Mouse (Mus musculus) erythroblast, embryonic 14.5 days (primary cell): ENCODE results near the gene Fgf7.

Source experiments
- GATA1 ChIP-seq: IDR thresholded peaks from 2 replicates; pipeline ENCODE4 v1.6.1; 2012; ENCODE audit warnings: low read length, inconsistent platforms, mixed read lengths
- TAL1 ChIP-seq: IDR thresholded peaks from 3 replicates; pipeline ENCODE4 v1.6.1; 2012; ENCODE audit warnings: low read length, inconsistent platforms, mixed read lengths

DNA sequence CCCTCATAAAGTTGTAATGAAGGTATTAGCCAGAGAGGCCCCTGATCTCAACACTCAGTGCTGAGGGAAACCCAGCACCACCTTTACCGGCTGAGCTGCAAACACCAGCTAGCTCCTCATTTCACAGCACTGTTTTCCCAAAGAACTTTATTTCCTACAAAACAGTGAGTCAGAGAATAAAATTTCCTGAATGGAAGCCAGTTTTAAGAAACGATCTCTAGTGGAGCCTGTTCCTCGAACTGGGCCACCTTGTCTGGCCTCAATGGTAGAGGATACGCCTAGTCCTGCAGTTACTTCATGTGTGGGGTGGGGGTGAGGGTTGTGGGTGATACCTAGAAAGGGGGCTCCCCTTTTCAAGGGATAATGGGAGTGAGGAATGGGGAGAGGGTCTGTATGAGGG lies 60.2 kb downstream of the Fgf7 start:
- TF ChIP-seq TAL1 (no peak), GATA1 (no peak)
